Mouse (Mus musculus) CH12.LX (cell line): ENCODE results near the gene Cbll1. TPM values are rescaled to one million over a fixed set of nuclear protein-coding genes. Genes with fewer than 3 reads are reported as not detected.

Source experiments
- DNase-seq: peaks from one replicate; pipeline ENCODE4 v3.0.0-alpha.2; 2013; ENCODE audit errors: extremely low read depth
- H3K27ac ChIP-seq: 2 replicates; pipeline ENCODE4 v1.5.1; 2012; ENCODE audit warnings: low read depth, mild to moderate bottlenecking, control low read depth, moderate library complexity; ENCODE audit not compliant: insufficient read depth
- H3K27me3 ChIP-seq: replicated peaks from 2 replicates; pipeline ENCODE3; 2012; ENCODE audit warnings: inconsistent platforms
- H3K36me3 ChIP-seq, 2 experiments: replicated peaks in 1 of 2; 2 replicates each; pipeline versions ENCODE3 to v1.6.1; 2012; ENCODE audit warnings: inconsistent platforms in 1 of 2, low read length in 1 of 2, mild to moderate bottlenecking in 1 of 2, mixed read lengths in 1 of 2, moderate library complexity in 1 of 2; ENCODE audit not compliant: control insufficient read depth in 1 of 2, insufficient read depth in 1 of 2
- H3K4me1 ChIP-seq, 2 experiments: 2 replicates each; pipeline ENCODE4 v1.6.1; 2012; ENCODE audit warnings: inconsistent platforms in 1 of 2, moderate library complexity in 1 of 2; ENCODE audit not compliant: insufficient read depth in 2 of 2, control insufficient read depth in 1 of 2
- H3K4me2 ChIP-seq: 2 replicates; pipeline ENCODE4 v1.6.1; 2012; ENCODE audit warnings: low read depth, mild to moderate bottlenecking, control low read depth; ENCODE audit not compliant: poor library complexity, insufficient read depth, severe bottlenecking
- H3K4me3 ChIP-seq, 3 experiments: fragments of 150-350 bp in 1 of 3; sonication (generic) in 1 of 3; replicated peaks in 1 of 3; 2 replicates each; pipeline versions ENCODE3 to v1.5.1; 2011 to 2012; ENCODE audit warnings: low read depth in 2 of 3, low read length in 2 of 3, mild to moderate bottlenecking in 2 of 3, moderate library complexity in 2 of 3, control low read depth in 1 of 3, improper control_type of control experiment in 1 of 3, inconsistent platforms in 1 of 3, mixed read lengths in 1 of 3; ENCODE audit not compliant: poor library complexity in 1 of 3
- H3K79me2 ChIP-seq: replicated peaks from 2 replicates; pipeline ENCODE4 v1.6.1; 2012; ENCODE audit warnings: mild to moderate bottlenecking, moderate library complexity; ENCODE audit not compliant: control insufficient read depth, poor library complexity, insufficient read depth, severe bottlenecking; ENCODE audit errors: extremely low read depth
- H3K9ac ChIP-seq: 2 replicates; pipeline ENCODE4 v1.6.1; 2012; ENCODE audit warnings: low read depth, mild to moderate bottlenecking, control low read depth, moderate library complexity; ENCODE audit not compliant: insufficient read depth
- H3K9me3 ChIP-seq: replicated peaks from 2 replicates; pipeline ENCODE3; 2012; ENCODE audit warnings: low read length, inconsistent platforms, mixed read lengths
- BHLHE40 ChIP-seq: IDR thresholded peaks from 2 replicates; pipeline ENCODE4 v1.6.1; 2011; ENCODE audit warnings: mild to moderate bottlenecking, low read depth, low read length, improper control_type of control experiment
- CHD2 ChIP-seq: IDR thresholded peaks from 2 replicates; pipeline ENCODE4 v1.6.1; 2011; ENCODE audit warnings: low read length, improper control_type of control experiment
- E2F4 ChIP-seq: IDR thresholded peaks from 2 replicates; pipeline ENCODE4 v1.6.1; 2011; ENCODE audit warnings: low read depth, low read length, improper control_type of control experiment; ENCODE audit not compliant: insufficient replicate concordance
- EP300 ChIP-seq: IDR thresholded peaks from 2 replicates; pipeline ENCODE4 v1.6.1; 2011; ENCODE audit warnings: low read length, improper control_type of control experiment
- IRF4 ChIP-seq: IDR thresholded peaks from 2 replicates; pipeline ENCODE4 v1.6.1; 2014; ENCODE audit warnings: low read depth, mild to moderate bottlenecking, inconsistent platforms, low read length, improper control_type of control experiment
- KAT2A ChIP-seq: IDR thresholded peaks from 2 replicates; pipeline ENCODE4 v1.6.1; 2012; ENCODE audit warnings: low read length, improper control_type of control experiment, inconsistent platforms; ENCODE audit not compliant: insufficient replicate concordance
- MAFK ChIP-seq: IDR thresholded peaks from 2 replicates; pipeline ENCODE4 v1.6.1; 2011; ENCODE audit warnings: low read length, improper control_type of control experiment; ENCODE audit not compliant: insufficient replicate concordance
- MAX ChIP-seq: IDR thresholded peaks from 2 replicates; pipeline ENCODE4 v1.6.1; 2011; ENCODE audit warnings: low read length, improper control_type of control experiment
- MAZ ChIP-seq: IDR thresholded peaks from 2 replicates; pipeline ENCODE4 v1.6.1; 2012; ENCODE audit warnings: low read depth, mild to moderate bottlenecking, inconsistent platforms, low read length, improper control_type of control experiment, moderate library complexity
- MYC ChIP-seq: IDR thresholded peaks from 2 replicates; pipeline ENCODE4 v1.6.1; 2011; ENCODE audit warnings: low read depth, mild to moderate bottlenecking, improper control_type of control experiment, low read length
- NRF1 ChIP-seq: IDR thresholded peaks from 2 replicates; pipeline ENCODE4 v1.6.1; 2014; ENCODE audit warnings: low read depth, mild to moderate bottlenecking, inconsistent platforms, low read length, improper control_type of control experiment, moderate library complexity
- POLR2AphosphoS2 ChIP-seq: IDR thresholded peaks from 2 replicates; pipeline ENCODE4 v1.6.1; 2011; ENCODE audit warnings: low read depth, low read length, improper control_type of control experiment
- RCOR1 ChIP-seq: conservative IDR thresholded peaks from 2 replicates; pipeline ENCODE4 v1.6.1; 2012; ENCODE audit warnings: low read depth, mild to moderate bottlenecking, inconsistent platforms, low read length, improper control_type of control experiment
- UBTF ChIP-seq: IDR thresholded peaks from 2 replicates; pipeline ENCODE4 v1.6.1; 2012; ENCODE audit warnings: low read depth, mild to moderate bottlenecking, inconsistent platforms, low read length, improper control_type of control experiment, moderate library complexity
- USF1 ChIP-seq: IDR thresholded peaks from 2 replicates; pipeline ENCODE4 v1.6.1; 2014; ENCODE audit warnings: low read depth, mild to moderate bottlenecking, inconsistent platforms, low read length, improper control_type of control experiment
- USF2 ChIP-seq: conservative IDR thresholded peaks from 2 replicates; pipeline ENCODE4 v1.6.1; 2011; ENCODE audit warnings: low read depth, low read length, improper control_type of control experiment
- ZC3H11A ChIP-seq: IDR thresholded peaks from 2 replicates; pipeline ENCODE4 v1.6.1; 2012; ENCODE audit warnings: low read depth, mild to moderate bottlenecking, inconsistent platforms, low read length, improper control_type of control experiment
- ZKSCAN1 ChIP-seq: IDR thresholded peaks from 2 replicates; pipeline ENCODE4 v1.6.1; 2012; ENCODE audit warnings: low read depth, inconsistent platforms, low read length, improper control_type of control experiment, borderline replicate concordance
- dilution Hi-C: fragments of 300-500 bp; cut with MboI; formaldehyde crosslinking; loops from 2 replicates; pipeline ENCODE4 v1.14.3; 2020; ENCODE audit warnings: low sequenced_read_pairs; ENCODE audit not compliant: extremely low pct_unique_long_range_greater_than_20kb, extremely low pct_ligation_motif_present
- in situ Hi-C: fragments of 300-500 bp; cut with MboI; formaldehyde crosslinking; loops from 3 replicates; pipeline ENCODE4 v1.14.3; 2019; ENCODE audit warnings: low sequenced_read_pairs, low pct_ligation_motif_present, low pct_unique_long_range_greater_than_20kb, mixed read lengths
- polyA plus RNA-seq: library from polyadenylated mRNA; unstranded; fragments of >175 nt; gene quantifications from 2 replicates; pipeline ENCODE4 v1.2.1, GENCODE M21; 2012; ENCODE audit warnings: low read depth; ENCODE audit not compliant: insufficient read length
- total RNA-seq, 2 experiments: library from RNA; depleted of rRNA; stranded (reverse); fragments of 300-350 nt in 1 of 2; fragments of >200 nt in 1 of 2; gene quantifications; 2 replicates each; pipeline ENCODE4 v1.2.3; 2012 to 2014

The Cbll1 gene
- total and polyA plus RNA-seq, 3 experiments = 4.5 to 18.8 (median 5.2) TPM

DNA sequence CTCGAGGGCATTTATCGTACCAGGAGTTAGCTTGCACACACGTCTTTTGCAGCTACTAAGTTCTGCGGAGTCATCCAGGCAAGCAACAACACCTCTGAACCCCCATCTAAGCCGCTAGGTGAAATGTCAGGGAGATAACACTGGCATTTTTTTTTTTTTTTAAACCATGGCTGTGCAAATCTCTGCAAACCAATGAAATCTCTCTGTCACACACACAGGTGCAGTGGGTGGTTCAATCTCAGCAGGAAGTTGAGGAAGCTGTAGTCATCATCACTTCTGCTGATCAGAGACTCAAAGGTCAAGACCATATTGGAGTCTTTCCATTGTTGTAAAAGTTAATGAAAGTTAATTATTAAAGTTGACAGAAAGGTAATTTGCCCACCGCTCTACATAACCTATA, 61.6 kb downstream of the Cbll1 start:
- dilution Hi-C loops = no loop called here
- TF ChIP-seq IRF4 (no peak), MAZ (no peak), USF2 (no peak), UBTF (no peak), EP300 (no peak), CHD2 (no peak), MAFK (no peak), BHLHE40 (no peak), E2F4 (no peak), NRF1 (no peak), ZKSCAN1 (no peak), KAT2A (no peak), MYC (no peak), ZC3H11A (no peak), MAX (no peak), USF1 (no peak), POLR2AphosphoS2 (no peak), RCOR1 (no peak)
- in situ Hi-C loops = no loop called here
- H3K4me2 ChIP-seq = no peak overlapping the region
- H3K27me3 ChIP-seq = no peaks in the 10 kb centered on the region
- no peak overlapping the region for H3K27ac ChIP-seq
- no peaks in the 10 kb centered on the region for H3K36me3 ChIP-seq
- DNase-seq = no peak
- 0 out of 4 replicates have a peak, but pooled peaks cover 2% of the 10 kb centered on the region in 2 experiments for H3K4me1 ChIP-seq
- H3K9ac ChIP-seq = no peak overlapping the region
- no peaks in the 10 kb centered on the region for H3K9me3 ChIP-seq
- no peaks in the 10 kb centered on the region for H3K79me2 ChIP-seq
- H3K4me3 ChIP-seq = no peak overlapping the region

Other genes starting within 250 kb of the Cbll1 start
- gene Lamb1, start 234.4 kb downstream of the Cbll1 start, total RNA-seq (2012; rRNA removed) = under 0.01 and 0.08 TPM in 2 replicates
- not detected in 2 replicates for gene Lamb1, start 234.4 kb downstream of the Cbll1 start, total RNA-seq (2014; rRNA removed)
- 0.12 TPM in 1 of 2 replicates, not detected in the other for gene Lamb1, start 234.4 kb downstream of the Cbll1 start, polyA plus RNA-seq
- gene Dld, start 148.2 kb downstream of the Cbll1 start, total RNA-seq (2012; rRNA removed) = 61.2 and 63.3 TPM in 2 replicates
- gene Dld, start 148.2 kb downstream of the Cbll1 start, total RNA-seq (2014; rRNA removed) = 79.8 and 83.5 TPM in 2 replicates
- gene Dld, start 148.2 kb downstream of the Cbll1 start, polyA plus RNA-seq = 109 and 142 TPM in 2 replicates
- not detected in 2 replicates for gene Slc26a3, start 108.7 kb downstream of the Cbll1 start, total RNA-seq (2012; rRNA removed)
- gene Slc26a3, start 108.7 kb downstream of the Cbll1 start, total RNA-seq (2014; rRNA removed) = not detected in 2 replicates
- gene Slc26a3, start 108.7 kb downstream of the Cbll1 start, polyA plus RNA-seq = not detected in 2 replicates
- not detected in 2 replicates for gene Slc26a4, start 60.4 kb upstream of the Cbll1 start, total RNA-seq (2012; rRNA removed)
- not detected in 2 replicates for gene Slc26a4, start 60.4 kb upstream of the Cbll1 start, total RNA-seq (2014; rRNA removed)
- gene Slc26a4, start 60.4 kb upstream of the Cbll1 start, polyA plus RNA-seq = not detected in 2 replicates
- gene Bcap29, start 135.0 kb upstream of the Cbll1 start, total RNA-seq (2012; rRNA removed) = 31.4 and 32.4 TPM in 2 replicates
- 104 and 112 TPM in 2 replicates for gene Bcap29, start 135.0 kb upstream of the Cbll1 start, total RNA-seq (2014; rRNA removed)
- 127 and 128 TPM in 2 replicates for gene Bcap29, start 135.0 kb upstream of the Cbll1 start, polyA plus RNA-seq
- gene Dus4l, start 155.2 kb upstream of the Cbll1 start, total RNA-seq (2012; rRNA removed) = 16.1 and 17.9 TPM in 2 replicates
- 32.8 and 37.0 TPM in 2 replicates for gene Dus4l, start 155.2 kb upstream of the Cbll1 start, total RNA-seq (2014; rRNA removed)
- 23.2 and 26.2 TPM in 2 replicates for gene Dus4l, start 155.2 kb upstream of the Cbll1 start, polyA plus RNA-seq
- gene Cog5, start 155.3 kb upstream of the Cbll1 start, total RNA-seq (2012; rRNA removed) = 31.6 and 34.8 TPM in 2 replicates
- 40.6 and 42.7 TPM in 2 replicates for gene Cog5, start 155.3 kb upstream of the Cbll1 start, total RNA-seq (2014; rRNA removed)
- gene Cog5, start 155.3 kb upstream of the Cbll1 start, polyA plus RNA-seq = 32.0 and 39.3 TPM in 2 replicates
- gene Gpr22, start 214.3 kb upstream of the Cbll1 start, total RNA-seq (2012; rRNA removed) = not detected in 2 replicates
- not detected in 2 replicates for gene Gpr22, start 214.3 kb upstream of the Cbll1 start, total RNA-seq (2014; rRNA removed)
- gene Gpr22, start 214.3 kb upstream of the Cbll1 start, polyA plus RNA-seq = not detected in 2 replicates